Mouse (Mus musculus) ES-Bruce4 (cell line): Measurements from ENCODE around the gene Tsga13.

Source experiments
- CTCF ChIP-seq: IDR thresholded peaks from one replicate; pipeline ENCODE4 v1.8.1; 2011; ENCODE audit warnings: low read depth, low read length
- POLR2A ChIP-seq: IDR thresholded peaks from one replicate; pipeline ENCODE4 v1.8.1; 2011; ENCODE audit warnings: low read length; ENCODE audit not compliant: insufficient read depth

DNA sequence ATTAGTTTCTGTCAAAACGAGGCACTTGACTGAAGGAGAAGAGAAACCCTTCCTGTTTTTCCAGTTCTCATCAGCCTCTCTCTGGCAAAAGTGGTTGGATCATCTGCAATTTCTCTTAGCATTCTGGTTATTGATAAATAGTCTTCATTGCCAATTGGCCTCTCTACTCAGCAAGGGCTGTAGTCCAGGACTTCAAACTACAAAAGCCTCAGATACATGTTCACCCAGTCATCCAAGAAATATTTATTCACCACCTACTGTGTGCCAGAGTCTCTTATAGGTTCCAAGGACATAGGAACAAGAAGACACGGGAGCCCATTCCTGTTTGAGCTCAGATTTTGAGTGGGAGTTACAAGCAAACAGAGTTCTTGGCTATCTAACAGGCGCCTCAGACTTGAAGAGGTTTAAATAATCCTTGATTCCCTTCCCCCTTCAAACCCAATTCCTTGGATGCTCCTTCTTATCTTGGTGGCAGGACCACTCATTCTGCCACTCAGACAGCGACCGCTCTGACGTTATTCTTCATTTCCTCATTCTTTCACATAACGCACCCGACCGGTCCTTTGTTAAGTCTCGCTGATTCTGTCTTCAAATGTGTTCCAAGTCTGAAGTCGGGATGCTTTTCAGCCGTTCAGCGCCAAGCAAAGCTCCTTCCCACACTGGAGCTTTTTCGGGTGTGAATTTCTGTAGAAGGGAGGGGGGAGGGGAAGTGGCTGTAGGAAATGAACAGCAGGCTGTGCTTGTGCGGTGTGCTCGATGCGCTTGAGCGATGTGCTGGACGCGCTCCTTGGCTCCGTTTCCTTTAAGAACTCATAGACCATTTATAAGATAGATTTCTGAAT is 5.7 kb upstream of the Tsga13 start:
- TF ChIP-seq CTCF (no peak), POLR2A (no peak)
